Mouse (Mus musculus) liver, embryonic 14.5 days (tissue): ENCODE data around the gene Pafah1b1.

Experiments
- CTCF ChIP-seq: IDR thresholded peaks from 2 replicates; pipeline ENCODE4 v1.5.1; 2016; ENCODE audit warnings: antibody characterized with exemption, low read depth, control low read depth
- EP300 ChIP-seq: IDR thresholded peaks from 2 replicates; pipeline ENCODE4 v1.6.1; 2016; ENCODE audit warnings: antibody characterized with exemption, low read depth

DNA sequence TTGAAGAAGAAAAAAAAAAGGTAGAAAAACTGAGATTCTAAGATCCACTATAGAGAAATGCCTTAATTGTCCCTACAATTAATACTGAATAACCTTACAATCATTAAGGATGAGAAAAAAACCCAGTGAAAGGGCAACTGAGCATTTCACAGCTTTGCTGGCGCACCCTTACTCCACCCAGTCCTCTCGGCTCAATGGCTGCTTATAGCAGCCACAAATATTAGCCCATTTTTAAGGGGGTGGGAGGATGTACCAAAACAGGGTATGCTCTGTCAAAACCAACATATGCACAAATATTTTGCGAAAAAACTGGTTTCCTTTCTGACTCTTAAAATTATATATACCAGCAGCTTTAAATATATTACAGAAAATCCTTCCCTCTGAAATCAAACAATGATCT lies 2.5 kb downstream of the Pafah1b1 start:
- TF ChIP-seq CTCF (no peak), EP300 (no peak)
